Mouse (Mus musculus) embryonic facial prominence, embryonic 14.5 days (tissue): ENCODE results near the gene Nms. TPM values are rescaled to one million over a fixed set of nuclear protein-coding genes. Genes with fewer than 3 reads are reported as not detected.

Experiments
- ATAC-seq: fragments of 200-750 bp; cut with Nextera tagmentation; 2 replicates; pipeline ENCODE4 v1.8.0; 2017; ENCODE audit warnings: low read depth, moderate number of reproducible peaks, moderate TSS enrichment
- DNase-seq: peaks from one replicate; pipeline ENCODE4 v3.0.0-alpha.2; 2015; ENCODE audit warnings: low spot score
- H3K27ac ChIP-seq: fragments of 300-500 bp; sonication (generic); replicated peaks from 2 replicates; pipeline ENCODE4 v1.5.1; 2014; ENCODE audit warnings: low read depth, mild to moderate bottlenecking, low read length, moderate library complexity
- H3K27me3 ChIP-seq: fragments of 300-500 bp; sonication (generic); replicated peaks from 2 replicates; pipeline ENCODE4 v1.6.1; 2014; ENCODE audit warnings: low read length; ENCODE audit not compliant: control insufficient read depth, insufficient read depth
- H3K36me3 ChIP-seq: fragments of 300-500 bp; sonication (generic); 2 replicates; pipeline ENCODE4 v1.6.1; 2014; ENCODE audit warnings: low read length, mixed read lengths; ENCODE audit not compliant: control insufficient read depth, insufficient read depth
- H3K4me1 ChIP-seq: fragments of 300-500 bp; sonication (generic); 2 replicates; pipeline ENCODE4 v1.6.1; 2014; ENCODE audit warnings: antibody characterized with exemption, low read length; ENCODE audit not compliant: control insufficient read depth, insufficient read depth
- H3K4me2 ChIP-seq: fragments of 300-500 bp; sonication (generic); 2 replicates; pipeline ENCODE4 v1.6.1; 2014; ENCODE audit warnings: low read depth, mild to moderate bottlenecking, low read length, moderate library complexity, mixed read lengths
- H3K4me3 ChIP-seq: fragments of 300-500 bp; sonication (generic); 2 replicates; pipeline ENCODE4 v1.5.1; 2014; ENCODE audit warnings: low read depth, mild to moderate bottlenecking, low read length
- H3K9ac ChIP-seq: fragments of 300-500 bp; sonication (generic); 2 replicates; pipeline ENCODE4 v1.6.1; 2014; ENCODE audit warnings: low read depth, mild to moderate bottlenecking, low read length, moderate library complexity, mixed read lengths
- H3K9me3 ChIP-seq: fragments of 300-500 bp; sonication (generic); 2 replicates; pipeline ENCODE4 v1.6.1; 2016; ENCODE audit warnings: low read length; ENCODE audit not compliant: control insufficient read depth
- WGBS: fragments of 180-500 bp; shearing (Covaris S2); extraction: QIAGEN DNeasy Blood & Tissue Kit; methylation state at CpG from one replicate; pipeline ENCODE4 v1.1.7; 2014; 5-methylcytosine and 5-hydroxymethylcytosine counted together
- polyA plus RNA-seq: library from polyadenylated mRNA; unstranded; fragments of >200 nt; fragmentation: Nextera tagmentation; extraction: Ambion mirVana; gene quantifications from 2 replicates; pipeline ENCODE4 v1.2.1, GENCODE M21; 2014

The Nms gene
- polyA plus RNA-seq, 1 experiment from 2014 or later, result not detected

DNA sequence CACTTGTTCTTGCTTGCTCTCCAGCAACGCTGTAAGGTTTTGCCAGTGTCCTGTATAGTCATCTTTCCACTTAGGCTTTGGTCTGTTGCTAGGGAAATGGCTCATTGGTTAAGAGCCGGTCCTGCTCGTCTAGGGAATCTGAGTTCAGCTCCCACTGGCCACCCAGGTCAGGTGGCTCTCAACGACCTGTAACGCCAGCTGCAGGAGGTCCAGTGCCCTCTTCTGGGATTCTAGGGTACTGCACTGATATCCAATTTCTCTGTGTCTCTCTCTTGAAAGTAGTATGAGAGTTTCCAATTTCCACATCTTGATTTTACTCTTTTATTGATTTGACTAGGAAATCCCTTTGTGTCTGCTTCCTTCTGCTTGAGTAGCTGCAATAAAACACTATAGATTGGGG is 4.3 kb upstream of the Nms start:
- Histone ChIP-seq H3K27me3 (no peaks in the 10 kb centered on the region), H3K27ac (no peak overlapping the region), H3K9ac (no peak overlapping the region), H3K4me3 (no peak overlapping the region), H3K4me2 (no peak overlapping the region), H3K4me1 (no peaks in the 10 kb centered on the region), H3K36me3 (no peaks in the 10 kb centered on the region), H3K9me3 (no peaks in the 10 kb centered on the region)
- ATAC-seq, result no peak
- no peak for DNase-seq
- 33% methylated on average over 5 of the region's 5 CpGs for WGBS

DNA sequence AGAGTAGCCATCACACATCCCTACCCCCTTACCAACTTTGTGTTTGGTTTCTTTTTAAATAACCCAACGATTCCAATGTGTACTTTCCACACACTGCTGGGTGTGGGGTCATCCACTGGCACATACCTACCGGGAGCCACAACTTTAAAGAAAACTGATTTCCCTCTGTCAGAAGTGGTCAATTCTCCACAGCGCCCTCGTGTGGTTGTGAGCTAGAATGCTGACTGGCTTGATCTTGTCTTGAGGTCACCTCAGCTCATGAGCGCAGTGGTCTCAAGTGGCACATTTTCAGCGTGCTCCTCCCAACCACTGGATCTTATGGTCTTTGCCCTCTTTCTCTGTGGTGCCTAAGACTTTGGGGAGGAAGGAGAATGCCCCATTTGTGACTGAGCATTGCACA is 2.2 kb upstream of the Nms start:
- WGBS, result 31% methylated on average over 6 of the region's 6 CpGs
- no peaks in the 10 kb centered on the region for H3K9me3 ChIP-seq

DNA sequence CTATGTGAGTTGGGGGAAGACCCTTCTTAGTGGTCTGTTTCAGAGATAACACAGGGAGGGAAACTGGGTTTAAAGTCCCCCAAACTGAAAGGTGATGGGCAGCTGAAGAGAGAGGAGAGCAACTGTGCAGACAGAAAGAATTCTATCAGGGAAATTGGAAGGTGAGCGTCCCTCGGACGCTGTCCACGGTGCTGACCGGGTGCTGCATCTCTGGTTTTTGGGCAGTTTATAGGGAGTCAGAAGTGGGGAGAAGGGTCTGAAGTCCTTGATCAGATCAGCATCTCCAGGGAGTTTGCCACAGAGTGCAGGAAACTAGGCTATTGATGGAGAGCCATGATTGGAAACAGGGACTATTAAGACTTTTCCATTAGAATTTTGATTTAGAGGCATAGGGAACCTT is 659 bp downstream of the Nms start:
- DNase-seq, result peak; percentile 40
- Histone ChIP-seq H3K9ac (no peak overlapping the region), H3K27ac (no peak overlapping the region), H3K27me3 (no peaks in the 10 kb centered on the region), H3K4me2 (no peak overlapping the region), H3K36me3 (no peaks in the 10 kb centered on the region), H3K4me1 (no peaks in the 10 kb centered on the region), H3K4me3 (no peak overlapping the region), H3K9me3 (no peaks in the 10 kb centered on the region)
- ATAC-seq, result no peak
- 1% methylated on average over 5 of the region's 5 CpGs for WGBS

More for the DNA sequence above, 2.2 kb upstream of the Nms start:
- no peak overlapping the region for H3K27ac ChIP-seq
- ATAC-seq (no peak), DNase-seq (peak; percentile 12)
- H3K9ac ChIP-seq, result no peak overlapping the region
- no peak overlapping the region for H3K4me3 ChIP-seq
- H3K4me1 ChIP-seq, result no peaks in the 10 kb centered on the region
- H3K27me3 ChIP-seq, result no peaks in the 10 kb centered on the region
- H3K4me2 ChIP-seq, result no peak overlapping the region
- no peaks in the 10 kb centered on the region for H3K36me3 ChIP-seq

DNA sequence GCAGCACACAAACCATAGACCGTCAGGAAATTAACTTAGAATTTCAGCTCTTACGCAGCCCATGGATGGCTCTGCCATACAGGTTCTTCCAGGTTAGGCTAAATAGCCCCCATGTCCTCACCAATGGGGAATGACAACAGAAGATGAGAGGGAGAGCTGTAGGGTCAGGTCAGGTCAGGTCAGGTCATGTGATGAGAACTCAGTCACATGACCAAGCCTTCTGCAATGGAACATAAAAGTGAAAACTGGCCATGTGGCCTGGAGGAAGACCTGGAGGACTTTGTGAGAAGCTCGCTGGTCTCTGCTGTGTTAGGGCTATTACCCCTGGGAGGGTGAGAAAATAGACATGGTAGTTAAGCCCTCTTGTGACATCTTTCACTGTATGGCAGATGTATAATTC is 17.5 kb downstream of the Nms start:
- DNase-seq, result no peak
- Histone ChIP-seq H3K4me2 (no peak overlapping the region), H3K9me3 (no peaks in the 10 kb centered on the region), H3K36me3 (no peaks in the 10 kb centered on the region), H3K4me1 (no peaks in the 10 kb centered on the region), H3K27me3 (no peaks in the 10 kb centered on the region), H3K9ac (no peak overlapping the region), H3K4me3 (no peak overlapping the region), H3K27ac (no peak overlapping the region)
- no peak for ATAC-seq
- 88% methylated on average over 3 of the region's 3 CpGs for WGBS

DNA sequence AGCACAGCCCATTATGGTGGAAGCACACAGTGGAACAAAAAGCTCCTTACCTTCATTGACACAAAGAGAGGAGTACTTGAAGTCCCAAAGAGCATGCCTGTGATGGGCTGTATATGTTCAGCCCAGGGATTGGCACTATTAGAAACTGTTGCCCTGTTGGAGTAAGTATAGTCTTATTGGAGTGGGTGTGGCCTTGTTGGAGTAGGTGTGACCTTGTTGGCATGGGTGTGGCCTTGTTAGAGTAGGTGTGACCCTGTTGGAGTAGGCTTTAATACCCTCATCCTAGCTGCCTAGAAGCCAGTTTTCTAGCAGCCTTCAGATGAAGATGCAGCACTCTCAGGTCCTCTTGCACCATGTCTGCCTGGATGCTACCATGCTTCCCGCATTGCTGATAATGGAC is 30.2 kb downstream of the Nms start:
- no peaks in the 10 kb centered on the region for H3K9me3 ChIP-seq
- H3K27ac ChIP-seq, result no peak overlapping the region
- no peak overlapping the region for H3K4me3 ChIP-seq
- DNase-seq, result no peak
- ATAC-seq, result no peak
- no peaks in the 10 kb centered on the region for H3K27me3 ChIP-seq
- H3K9ac ChIP-seq, result no peak overlapping the region
- H3K4me1 ChIP-seq, result no peaks in the 10 kb centered on the region
- WGBS, result 90% methylated on average over 1 of the region's 1 CpGs
- H3K4me2 ChIP-seq, result no peak overlapping the region
- no peaks in the 10 kb centered on the region for H3K36me3 ChIP-seq

DNA sequence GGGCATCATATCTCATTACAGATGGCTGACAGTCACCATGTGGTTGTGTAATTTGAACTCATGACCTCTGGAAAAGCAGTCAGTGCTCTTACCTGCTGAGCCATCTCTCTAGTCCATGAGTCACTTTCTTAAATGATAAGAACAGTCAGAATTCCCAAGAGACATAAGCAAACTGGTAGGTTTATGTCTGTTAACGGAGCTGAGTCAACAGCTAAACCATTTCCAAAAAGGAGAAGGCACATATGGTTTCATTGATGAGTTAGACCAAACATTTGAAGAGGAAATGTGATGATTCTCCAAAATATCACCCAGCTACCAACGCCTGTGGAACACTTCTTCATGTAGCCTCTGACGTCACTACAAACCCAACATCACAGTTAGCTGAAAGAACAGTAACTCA is 32.8 kb downstream of the Nms start:
- no peak overlapping the region for H3K9ac ChIP-seq
- H3K27ac ChIP-seq, result no peak overlapping the region
- ATAC-seq, result no peak
- H3K27me3 ChIP-seq, result no peaks in the 10 kb centered on the region
- WGBS, result 83% methylated on average over 3 of the region's 3 CpGs
- DNase-seq, result no peak
- no peaks in the 10 kb centered on the region for H3K36me3 ChIP-seq
- no peaks in the 10 kb centered on the region for H3K9me3 ChIP-seq
- H3K4me1 ChIP-seq, result no peaks in the 10 kb centered on the region
- H3K4me2 ChIP-seq, result no peak overlapping the region
- H3K4me3 ChIP-seq, result no peak overlapping the region

DNA sequence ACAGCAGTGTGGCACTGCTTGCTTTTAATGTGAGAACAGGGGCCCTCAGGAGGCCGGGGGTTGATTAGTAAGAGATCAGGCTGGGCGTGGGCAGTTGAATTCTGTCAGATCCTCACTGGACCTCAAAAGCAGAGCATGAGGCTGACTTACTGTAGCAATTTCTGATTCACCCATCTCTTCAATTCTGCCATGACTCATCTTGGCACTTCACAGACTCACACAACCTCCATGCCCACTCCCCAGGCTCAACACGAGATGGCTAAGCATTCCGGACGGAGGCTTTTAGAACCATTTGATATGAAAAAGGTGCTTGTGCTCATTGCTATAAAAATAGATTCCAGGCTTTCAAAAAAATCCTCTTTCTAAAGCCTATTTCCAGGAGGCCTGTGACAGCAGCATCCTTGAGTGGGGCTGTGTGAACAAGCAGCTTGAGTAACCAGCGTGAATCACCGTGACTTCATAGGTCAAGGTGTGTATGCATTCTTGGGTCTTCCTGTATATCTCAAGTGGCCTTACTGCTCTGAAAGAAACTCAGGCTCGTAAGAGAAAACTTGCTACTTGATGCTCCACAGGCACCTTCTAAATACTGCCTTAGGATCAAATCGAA is 34.1 kb downstream of the Nms start:
- Histone ChIP-seq H3K27me3 (no peaks in the 10 kb centered on the region), H3K4me1 (no peaks in the 10 kb centered on the region), H3K36me3 (no peaks in the 10 kb centered on the region), H3K4me2 (no peak overlapping the region), H3K9me3 (no peaks in the 10 kb centered on the region), H3K4me3 (no peak overlapping the region), H3K27ac (no peak overlapping the region), H3K9ac (no peak overlapping the region)
- 79% methylated on average over 9 of the region's 9 CpGs for WGBS
- DNase-seq (no peak), ATAC-seq (no peak)

DNA sequence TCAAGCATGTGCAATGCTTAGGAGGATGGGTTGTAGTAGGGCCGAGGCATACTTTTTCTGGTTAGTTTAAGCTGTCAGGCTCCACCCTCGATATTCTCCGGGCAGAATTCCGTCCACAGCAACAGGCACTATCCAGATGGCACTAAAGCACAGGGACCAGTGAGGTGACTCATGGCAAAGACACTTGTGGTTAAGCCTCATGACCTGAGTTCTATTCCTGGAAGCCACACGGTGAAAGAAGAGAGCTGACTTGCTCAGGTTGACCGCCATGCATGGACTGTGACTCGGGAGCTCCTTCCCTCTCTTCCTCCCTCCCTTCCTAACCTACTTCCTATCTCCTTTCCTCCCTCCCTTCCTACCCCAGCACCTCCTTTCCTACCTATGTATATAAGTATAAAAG is 41.0 kb downstream of the Nms start:
- ATAC-seq (no peak), DNase-seq (no peak)
- WGBS, result 64% methylated on average over 7 of the region's 7 CpGs
- no peaks in the 10 kb centered on the region for H3K4me1 ChIP-seq
- H3K4me3 ChIP-seq, result no peak overlapping the region
- H3K9me3 ChIP-seq, result no peaks in the 10 kb centered on the region
- H3K9ac ChIP-seq, result no peak overlapping the region
- H3K27ac ChIP-seq, result no peak overlapping the region
- H3K27me3 ChIP-seq, result no peaks in the 10 kb centered on the region
- no peaks in the 10 kb centered on the region for H3K36me3 ChIP-seq
- H3K4me2 ChIP-seq, result no peak overlapping the region

DNA sequence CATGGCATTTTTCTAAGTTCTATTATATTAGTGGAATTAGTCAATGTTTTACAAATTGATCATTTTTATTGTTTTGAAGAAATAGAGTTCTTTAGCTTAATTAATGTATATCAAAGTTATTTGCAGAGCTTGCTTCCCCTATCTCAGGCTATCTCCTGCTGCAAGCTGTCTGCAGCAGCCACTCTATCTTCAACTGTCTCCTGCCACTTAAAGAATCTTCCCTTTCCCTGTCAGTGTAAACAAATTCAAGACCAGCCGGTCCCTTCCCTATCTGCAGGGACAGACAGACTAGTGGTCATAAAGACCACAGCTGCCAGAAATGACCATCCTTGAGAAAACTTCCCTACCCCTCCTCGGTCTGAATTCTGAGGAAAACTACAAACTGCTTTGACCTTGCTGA is 44.9 kb downstream of the Nms start:
- H3K9ac ChIP-seq, result no peak overlapping the region
- WGBS, result 65% methylated on average over 2 of the region's 2 CpGs
- H3K9me3 ChIP-seq, result no peaks in the 10 kb centered on the region
- H3K4me2 ChIP-seq, result no peak overlapping the region
- no peak overlapping the region for H3K27ac ChIP-seq
- H3K4me3 ChIP-seq, result no peak overlapping the region
- no peak for DNase-seq
- no peaks in the 10 kb centered on the region for H3K27me3 ChIP-seq
- H3K4me1 ChIP-seq, result peaks cover 9% of the 10 kb centered on the region; the same call in 1 of the 2 replicates
- no peaks in the 10 kb centered on the region for H3K36me3 ChIP-seq
- no peak for ATAC-seq
